Mouse (Mus musculus): ENCODE measurements around the gene Ncam1. TPM values are rescaled to one million over a fixed set of nuclear protein-coding genes. Genes with fewer than 3 reads are reported as not detected.
A peak's percentile ranks its signal among the peaks of the same experiment; 100 is the strongest.

The Ncam1 gene
- polyA plus RNA-seq, 3 experiments from 2014 or later, result 0.35 TPM; not detected in 2

GRCm38 (mm10) chr9:49537814-49538213 lies 260.9 kb downstream of the Ncam1 start:
- ATAC-seq, result no peak

DNA sequence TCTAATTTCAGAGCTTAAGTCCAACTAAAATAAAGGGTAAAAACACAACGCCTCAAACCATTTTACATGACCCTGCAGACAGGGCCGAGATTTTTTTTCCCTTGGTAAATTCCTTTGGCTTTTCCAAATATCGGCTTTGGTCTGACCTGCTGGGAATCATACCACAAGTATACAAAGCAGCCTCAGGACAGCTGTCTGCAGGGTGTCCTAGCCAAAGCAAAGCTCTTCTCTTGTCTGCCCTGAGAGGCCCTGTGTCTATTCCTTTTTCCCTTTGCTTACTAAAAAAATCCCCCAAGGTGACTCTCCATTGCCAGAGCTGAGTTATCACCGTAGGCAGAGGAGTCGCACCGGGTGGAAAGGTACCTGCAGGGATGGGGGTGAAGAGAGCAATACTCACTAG lies 262.1 kb downstream of the Ncam1 start:
- no peak for ATAC-seq

GRCm38 (mm10) chr9:49534958-49535357 lies 263.8 kb downstream of the Ncam1 start:
- ATAC-seq, result no peak

GRCm38 (mm10) chr9:49533912-49534491 lies 264.7 kb downstream of the Ncam1 start:
- ATAC-seq, result no peak

DNA sequence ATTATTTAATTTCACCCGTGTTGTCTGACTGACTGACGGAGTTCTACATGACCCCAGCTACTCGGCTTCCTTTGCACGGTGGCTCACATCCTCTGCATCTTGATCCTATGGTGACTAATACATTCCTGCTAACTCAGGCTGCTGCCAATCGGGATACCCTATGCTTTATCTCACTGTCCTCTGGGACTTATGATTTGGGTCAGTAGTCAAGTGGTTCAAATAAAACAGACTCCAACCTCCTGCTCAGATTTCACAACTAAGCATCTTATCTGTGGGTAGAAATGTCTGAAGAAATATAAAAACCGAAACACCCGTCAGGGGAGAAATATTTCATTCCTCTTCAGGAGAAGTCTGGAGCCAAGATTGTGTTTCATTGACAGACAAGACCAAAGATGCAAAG lies 265.3 kb downstream of the Ncam1 start:
- no peak for ATAC-seq

- no peak for ATAC-seq
These were observed 266.9 kb downstream of the Ncam1 start for GRCm38 (mm10) chr9:49531833-49532232.

GRCm38 (mm10) chr9:49531257-49531656 lies 267.5 kb downstream of the Ncam1 start:
- ATAC-seq, result no peak

DNA sequence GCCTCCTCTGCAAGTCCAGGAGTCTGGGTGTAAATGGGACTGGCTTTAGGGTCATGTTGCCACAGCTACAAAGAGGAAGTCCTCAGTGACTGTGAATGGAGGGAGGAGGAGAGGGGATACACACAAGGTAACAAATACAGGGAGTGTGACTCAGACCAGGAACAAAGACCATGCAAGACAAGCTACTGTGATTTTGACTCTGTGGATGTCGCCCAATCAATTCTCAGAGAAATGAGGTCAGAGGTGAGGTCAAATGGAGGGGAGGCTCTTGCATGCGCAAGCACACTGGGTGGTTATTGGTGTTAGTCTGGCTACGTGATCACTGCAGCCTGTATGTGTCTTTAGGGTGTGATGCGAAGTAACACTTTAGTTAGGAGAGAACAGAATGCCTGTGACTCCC lies 268.0 kb downstream of the Ncam1 start:
- ATAC-seq, result no peak

DNA sequence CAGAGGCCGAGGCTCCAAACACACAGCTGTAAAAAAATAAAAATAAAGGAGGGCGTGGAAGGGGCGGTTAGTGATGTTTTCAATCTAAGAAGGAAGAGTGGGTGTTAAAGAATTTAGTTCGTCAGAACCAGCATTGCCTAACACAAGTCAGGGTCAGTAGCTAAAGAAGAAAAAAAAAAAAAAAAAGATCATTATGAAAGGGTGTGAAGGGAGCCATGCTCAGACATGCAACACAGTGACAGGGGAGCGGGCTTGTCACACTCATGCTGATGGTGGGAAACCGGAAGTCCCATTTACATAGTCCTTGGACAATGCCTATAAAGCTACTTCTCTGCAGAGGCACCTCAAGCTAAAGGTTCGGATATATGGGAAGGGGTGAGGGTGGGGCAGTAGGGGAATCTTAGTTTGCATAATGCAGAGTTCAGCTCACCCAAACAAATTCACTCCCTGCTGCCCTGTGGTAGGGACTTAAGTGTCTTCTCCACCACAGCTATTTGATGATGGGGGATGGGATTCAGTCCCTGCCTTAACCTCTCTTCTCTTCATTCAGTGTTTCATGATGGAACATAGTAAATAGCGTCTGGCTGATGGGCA lies 269.3 kb downstream of the Ncam1 start:
- ATAC-seq, result no peak

- no peak for ATAC-seq
These were observed 269.8 kb downstream of the Ncam1 start for GRCm38 (mm10) chr9:49528943-49529342.

DNA sequence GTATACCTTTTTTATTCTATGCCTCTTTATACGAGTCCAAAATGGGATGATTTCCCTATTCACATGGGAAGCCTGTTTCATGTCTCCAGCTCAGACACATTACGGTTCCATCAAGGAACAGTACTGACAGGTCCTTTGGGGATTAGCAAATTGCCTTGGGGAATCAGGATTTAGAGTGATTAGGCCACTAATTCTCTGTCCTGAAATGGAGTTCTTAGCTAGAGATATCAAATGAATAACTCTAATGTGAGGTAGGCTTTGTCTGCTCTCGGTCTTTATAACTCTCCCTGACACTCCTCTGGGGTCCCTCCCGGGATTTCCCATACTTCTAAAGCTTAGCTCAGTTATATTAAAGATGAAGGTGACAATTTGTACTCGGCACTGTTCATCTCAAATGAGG lies 270.7 kb downstream of the Ncam1 start:
- ATAC-seq, result no peak

DNA sequence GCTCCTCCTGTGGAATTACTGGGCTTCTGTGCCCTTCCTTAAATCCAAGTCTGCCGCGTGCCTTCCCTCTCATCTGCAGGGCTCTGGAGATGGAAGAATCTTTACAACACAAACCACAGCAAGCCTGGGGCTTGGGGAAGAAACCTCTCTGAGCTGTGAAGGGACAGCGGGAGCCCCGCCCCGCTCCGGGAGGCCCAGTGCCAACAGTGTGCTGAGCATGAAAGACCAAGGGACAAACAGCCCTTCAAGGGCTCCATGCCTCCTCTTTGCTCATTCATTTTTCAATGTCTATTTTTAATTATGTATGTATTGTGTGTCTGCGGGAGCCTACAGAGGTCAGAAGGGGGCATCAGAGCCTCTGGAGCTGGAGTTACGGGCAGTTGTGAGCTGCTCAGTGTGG lies 271.4 kb downstream of the Ncam1 start:
- no peak for ATAC-seq

GRCm38 (mm10) chr9:49524721-49525120 lies 274.0 kb downstream of the Ncam1 start:
- ATAC-seq, result no peak

- ATAC-seq, result no peak
These were observed 274.8 kb downstream of the Ncam1 start for GRCm38 (mm10) chr9:49523881-49524280.

- ATAC-seq, result no peak
These were observed 284.4 kb downstream of the Ncam1 start for GRCm38 (mm10) chr9:49514306-49514705.

DNA sequence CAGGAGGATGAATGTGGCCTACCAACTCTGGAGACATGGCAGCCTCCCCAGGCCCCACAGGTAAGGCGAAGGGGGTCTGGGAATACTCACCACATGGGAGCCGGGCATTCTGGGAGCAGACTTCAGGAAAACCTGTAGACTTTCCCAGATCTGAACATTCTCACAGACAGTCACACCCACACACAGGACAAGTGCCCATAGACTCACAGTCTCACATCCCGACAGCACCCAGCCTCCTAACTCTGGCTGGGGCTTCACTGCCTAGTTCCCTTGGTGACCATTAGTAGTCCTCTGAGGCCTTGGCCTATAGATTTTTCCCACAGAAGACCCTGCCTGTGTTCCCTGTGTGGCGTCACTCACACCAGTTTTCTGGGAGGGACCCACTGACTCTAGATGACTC lies 288.1 kb downstream of the Ncam1 start:
- ATAC-seq, result no peak

- no peak for ATAC-seq
These were observed 289.1 kb downstream of the Ncam1 start for GRCm38 (mm10) chr9:49509628-49510027.

DNA sequence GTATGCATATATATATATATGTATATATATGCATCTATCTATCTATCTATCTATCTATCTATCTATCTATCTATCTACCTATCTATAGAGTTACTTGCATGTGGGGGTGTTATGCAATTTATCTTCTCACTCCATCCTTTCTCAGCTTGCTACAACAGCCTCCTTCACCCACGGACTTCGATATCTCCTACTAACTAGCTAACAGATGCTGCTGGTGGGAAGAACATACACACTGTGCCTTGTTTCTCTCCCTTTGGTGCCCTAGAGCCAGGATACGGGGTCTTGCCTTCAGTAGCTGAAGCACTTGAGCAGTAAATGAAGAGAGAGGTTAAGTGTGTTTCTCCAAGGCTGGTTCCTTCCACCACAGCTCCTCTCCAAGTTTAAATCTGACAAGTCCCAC lies 289.6 kb downstream of the Ncam1 start:
- no peak for ATAC-seq

DNA sequence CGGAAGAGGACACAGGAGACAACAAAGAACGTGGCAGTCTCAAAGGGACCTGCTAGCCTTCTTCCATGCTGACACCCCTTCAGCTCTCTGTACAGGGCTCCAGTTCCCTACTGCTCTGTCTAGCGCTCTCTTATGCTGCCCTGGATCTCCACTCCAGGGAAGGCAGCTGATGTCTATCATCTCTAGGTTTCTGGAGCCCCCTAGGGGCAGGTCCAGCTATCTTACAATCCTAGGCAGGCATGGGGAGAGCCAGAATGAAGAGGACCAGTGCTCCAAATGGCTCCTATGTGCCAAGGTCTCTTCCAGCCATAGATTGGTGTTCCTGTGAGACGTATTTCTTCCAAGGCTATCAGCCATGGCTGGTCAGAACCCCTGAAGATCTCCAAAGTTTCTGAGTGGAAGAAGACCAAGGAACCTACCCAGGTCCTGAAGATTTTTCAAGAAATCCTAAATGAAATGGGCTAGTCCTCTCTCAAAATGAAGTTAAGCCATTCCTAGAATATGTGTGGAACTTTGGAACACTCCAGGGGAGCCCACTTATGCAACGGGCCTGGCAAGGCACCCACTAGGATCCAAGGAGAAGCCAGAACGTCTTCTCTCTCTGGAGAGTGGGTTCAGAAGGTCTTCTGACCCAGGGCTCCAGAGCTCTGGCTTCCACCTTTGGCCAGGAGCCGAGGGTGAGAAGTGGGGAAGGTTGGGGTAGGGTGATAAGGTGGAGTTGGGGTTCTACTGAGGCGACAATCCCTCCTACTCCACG lies 290.7 kb downstream of the Ncam1 start:
- no peak for ATAC-seq

DNA sequence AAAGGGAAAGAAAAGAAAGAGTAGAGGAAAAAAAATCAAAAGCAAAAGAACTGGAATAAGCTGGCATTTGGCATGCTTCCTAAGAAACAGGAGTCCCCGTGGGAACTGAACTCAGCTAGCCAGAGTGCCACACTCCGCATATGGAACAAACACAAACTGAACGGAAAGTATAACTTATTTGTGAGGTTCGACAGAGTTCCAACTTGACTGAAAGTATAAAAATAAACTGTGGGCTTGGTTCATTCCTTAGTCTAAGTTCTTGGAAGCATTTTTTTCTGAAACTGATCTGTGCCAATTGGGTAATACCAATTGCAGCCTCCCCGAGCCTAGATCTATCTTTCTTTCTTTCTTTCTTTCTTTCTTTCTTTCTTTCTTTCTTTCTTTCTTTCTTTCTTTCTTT lies 294.1 kb downstream of the Ncam1 start:
- no peak for ATAC-seq

DNA sequence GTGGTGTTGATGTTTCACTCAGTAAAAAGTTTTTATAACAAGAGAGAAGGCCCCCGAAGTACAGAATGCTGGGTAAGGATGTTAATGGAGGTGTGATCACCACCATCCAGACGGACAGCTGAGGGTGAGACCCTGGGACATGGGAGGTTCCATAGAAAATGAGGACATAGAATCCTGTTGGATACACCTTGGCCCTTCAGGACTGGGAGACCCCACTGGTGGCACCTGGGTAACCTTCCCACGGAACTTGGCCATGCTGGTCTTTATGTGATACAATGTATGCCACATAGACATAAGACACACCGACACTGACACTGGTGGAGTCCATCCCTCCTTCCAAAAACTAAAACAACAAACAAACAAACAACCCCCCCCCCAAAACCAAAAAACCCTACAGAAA lies 296.5 kb downstream of the Ncam1 start:
- no peak for ATAC-seq

DNA sequence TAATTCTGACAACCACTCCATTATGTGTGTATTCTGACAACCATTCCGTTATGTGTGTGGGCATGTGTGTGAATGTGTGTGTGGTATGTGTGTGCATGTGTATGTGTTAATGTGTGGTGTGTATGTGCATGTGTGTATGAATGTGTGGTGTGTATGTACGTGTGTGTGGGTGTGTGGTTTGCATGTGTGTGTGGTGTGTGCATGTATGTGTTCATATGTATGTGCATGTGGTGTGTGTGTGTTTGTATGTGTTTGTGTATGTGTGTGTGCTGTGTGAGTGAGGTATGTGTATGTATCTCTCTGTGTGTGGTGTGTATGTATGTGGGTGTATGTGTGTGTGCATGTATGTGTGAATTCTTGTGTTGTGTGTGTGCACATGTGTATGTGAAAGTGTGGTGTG lies 298.8 kb downstream of the Ncam1 start:
- ATAC-seq, result no peak

GRCm38 (mm10) chr9:49493979-49494649 lies 304.6 kb downstream of the Ncam1 start:
- peak; percentile 50 for ATAC-seq

DNA sequence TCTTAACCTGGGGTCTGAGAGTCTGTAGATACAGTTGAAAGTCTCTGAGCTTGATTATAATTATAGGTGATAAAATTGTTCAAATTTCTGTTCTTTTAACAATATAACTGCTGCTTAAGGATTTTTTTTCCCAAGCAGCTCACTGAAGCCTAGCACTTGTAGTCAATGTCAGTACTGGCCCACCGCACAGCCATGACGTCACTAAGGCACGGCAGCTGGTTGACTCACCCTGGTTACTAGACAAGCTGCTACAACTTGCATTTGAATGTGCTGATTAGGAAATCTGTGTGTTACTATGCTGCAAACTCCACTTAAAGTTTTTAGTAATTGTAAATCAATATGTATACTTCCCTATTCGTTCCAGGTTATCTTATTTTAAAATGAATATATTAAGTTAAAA lies 308.1 kb downstream of the Ncam1 start:
- ATAC-seq, result no peak
